Mouse (Mus musculus): ENCODE data around the gene Chchd4. TPM values are rescaled to one million over a fixed set of nuclear protein-coding genes. Genes with fewer than 3 reads are reported as not detected.
"Not testable (repeated sequence)": the region's sequence is repeated elsewhere in the genome, so short reads cannot be mapped to it uniquely, and the experiment has no call there.

Gene Chchd4
- polyA plus RNA-seq, 1 experiment from 2014 or later, result 30.2 TPM

- peaks cover 23% of the 10 kb centered on the region for H3K4me1 ChIP-seq
- not testable (repeated sequence) for H3K4me2 ChIP-seq; H3K9ac ChIP-seq; H3K4me3 ChIP-seq (replicated peaks); H3K9me3 ChIP-seq (replicated peaks); H3K27ac ChIP-seq; H3K27me3 ChIP-seq; ATAC-seq (replicated peaks; ENCODE audit: low FRiP score)
- peaks cover 29% of the 10 kb centered on the region for H3K36me3 ChIP-seq
- WGBS, result 89% methylated on average over 3 of the region's 3 CpGs
Observed at GRCm38 (mm10) chr6:91471427-91471826, 1.9 kb downstream of the Chchd4 start.

- Histone ChIP-seq H3K9me3 (replicated peaks) (no peaks in the 10 kb centered on the region), H3K4me2 (no peak overlapping the region), H3K27me3 (no peaks in the 10 kb centered on the region), H3K9ac (no peak overlapping the region), H3K27ac (no peak overlapping the region), H3K4me3 (replicated peaks) (no peak overlapping the region), H3K4me1 (peaks cover 23% of the 10 kb centered on the region), H3K36me3 (peaks cover 35% of the 10 kb centered on the region)
- WGBS, result 81% methylated on average over 2 of the region's 2 CpGs
- no peak for ATAC-seq (replicated peaks; ENCODE audit: low FRiP score)
Observed at GRCm38 (mm10) chr6:91470712-91471111, 2.6 kb downstream of the Chchd4 start.

GRCm38 (mm10) chr6:91467106-91467505, 6.2 kb downstream of the Chchd4 start:
- no peak for ATAC-seq (replicated peaks; ENCODE audit: low FRiP score)
- Histone ChIP-seq H3K4me1 (peaks cover 6% of the 10 kb centered on the region), H3K9ac (no peak overlapping the region), H3K27me3 (no peaks in the 10 kb centered on the region), H3K9me3 (replicated peaks) (no peaks in the 10 kb centered on the region), H3K4me3 (replicated peaks) (no peak overlapping the region), H3K4me2 (no peak overlapping the region), H3K36me3 (peaks cover 68% of the 10 kb centered on the region), H3K27ac (no peak overlapping the region)
- WGBS, result 81% methylated on average over 1 of the region's 1 CpGs

- 89% methylated on average over 2 of the region's 2 CpGs for WGBS
- H3K4me1 ChIP-seq, result no peaks in the 10 kb centered on the region
- no peaks in the 10 kb centered on the region for H3K9me3 ChIP-seq (replicated peaks)
- peaks cover 68% of the 10 kb centered on the region for H3K36me3 ChIP-seq
- no peak overlapping the region for H3K27ac ChIP-seq
- no peak for ATAC-seq (replicated peaks; ENCODE audit: low FRiP score)
- H3K27me3 ChIP-seq, result no peaks in the 10 kb centered on the region
- no peak overlapping the region for H3K4me3 ChIP-seq (replicated peaks)
- no peak overlapping the region for H3K4me2 ChIP-seq
- H3K9ac ChIP-seq, result no peak overlapping the region
Observed at GRCm38 (mm10) chr6:91465756-91466155, 7.6 kb downstream of the Chchd4 start.

GRCm38 (mm10) chr6:91459471-91459870, 13.9 kb downstream of the Chchd4 start:
- 93% methylated on average over 1 of the region's 1 CpGs for WGBS
- no peaks in the 10 kb centered on the region for H3K27me3 ChIP-seq
- no peak for ATAC-seq (replicated peaks; ENCODE audit: low FRiP score)
- no peaks in the 10 kb centered on the region for H3K4me1 ChIP-seq
- no peak overlapping the region for H3K4me2 ChIP-seq
- no peaks in the 10 kb centered on the region for H3K9me3 ChIP-seq (replicated peaks)
- peaks cover 21% of the 10 kb centered on the region for H3K36me3 ChIP-seq
- no peak overlapping the region for H3K4me3 ChIP-seq (replicated peaks)
- H3K27ac ChIP-seq, result no peak overlapping the region
- H3K9ac ChIP-seq, result no peak overlapping the region

GRCm38 (mm10) chr6:91454546-91454945, 18.8 kb downstream of the Chchd4 start:
- ATAC-seq (replicated peaks; ENCODE audit: low FRiP score), result no peak; the same call in 1 of the 2 replicates
- 42% methylated on average over 5 of the region's 5 CpGs for WGBS
- no peaks in the 10 kb centered on the region for H3K9me3 ChIP-seq (replicated peaks)
- no peak overlapping the region for H3K27ac ChIP-seq
- no peaks in the 10 kb centered on the region for H3K36me3 ChIP-seq
- H3K4me3 ChIP-seq (replicated peaks), result no peak overlapping the region
- H3K27me3 ChIP-seq, result no peaks in the 10 kb centered on the region
- no peak overlapping the region for H3K4me2 ChIP-seq
- no peak overlapping the region for H3K9ac ChIP-seq
- H3K4me1 ChIP-seq, result no peaks in the 10 kb centered on the region

GRCm38 (mm10) chr6:91452056-91452455, 21.3 kb downstream of the Chchd4 start:
- 70% methylated on average over 1 of the region's 1 CpGs for WGBS
- H3K27me3 ChIP-seq, result peaks cover 10% of the 10 kb centered on the region; the same call in 1 of the 2 replicates

GRCm38 (mm10) chr6:91449472-91450225, 23.7 kb downstream of the Chchd4 start:
- Histone ChIP-seq H3K4me3 (replicated peaks) (no peak overlapping the region), H3K9me3 (replicated peaks) (no peaks in the 10 kb centered on the region), H3K4me1 (no peaks in the 10 kb centered on the region), H3K4me2 (no peak overlapping the region), H3K27ac (no peak overlapping the region), H3K36me3 (no peaks in the 10 kb centered on the region), H3K27me3 (peaks cover 10% of the 10 kb centered on the region; the same call in 1 of the 2 replicates), H3K9ac (no peak overlapping the region)
- ATAC-seq (replicated peaks; ENCODE audit: low FRiP score), result no peak
- WGBS, result 60% methylated on average over 3 of the region's 3 CpGs

More at GRCm38 (mm10) chr6:91452056-91452455, 21.3 kb downstream of the Chchd4 start:
- Histone ChIP-seq H3K4me3 (replicated peaks) (no peak overlapping the region), H3K9ac (no peak overlapping the region), H3K4me1 (no peaks in the 10 kb centered on the region), H3K9me3 (replicated peaks) (no peaks in the 10 kb centered on the region), H3K4me2 (no peak overlapping the region), H3K36me3 (no peaks in the 10 kb centered on the region), H3K27ac (no peak overlapping the region)
- no peak for ATAC-seq (replicated peaks; ENCODE audit: low FRiP score)

GRCm38 (mm10) chr6:91445316-91445715, 28.0 kb downstream of the Chchd4 start:
- Histone ChIP-seq H3K36me3 (no peaks in the 10 kb centered on the region), H3K9ac (no peak overlapping the region), H3K27ac (no peak overlapping the region), H3K4me2 (no peak overlapping the region), H3K4me1 (peaks cover 9% of the 10 kb centered on the region), H3K9me3 (replicated peaks) (no peaks in the 10 kb centered on the region), H3K27me3 (peaks cover 10% of the 10 kb centered on the region; the same call in 1 of the 2 replicates), H3K4me3 (replicated peaks) (no peak overlapping the region)
- 70% methylated on average over 3 of the region's 3 CpGs for whole genome bisulfite sequencing
- ATAC-seq (replicated peaks; ENCODE audit: low FRiP score), result no peak

GRCm38 (mm10) chr6:91441145-91441662, 32.1 kb downstream of the Chchd4 start:
- Histone ChIP-seq H3K4me2 (peak overlapping the region; percentile 93), H3K36me3 (no peaks in the 10 kb centered on the region), H3K27me3 (peaks cover 25% of the 10 kb centered on the region), H3K27ac (peak overlapping the region; percentile 64), H3K9me3 (replicated peaks) (no peaks in the 10 kb centered on the region), H3K9ac (peak overlapping the region; percentile 69), H3K4me1 (peaks cover 11% of the 10 kb centered on the region), H3K4me3 (replicated peaks) (peak overlapping the region; percentile 71)
- ATAC-seq (replicated peaks; ENCODE audit: low FRiP score), result peak; percentile 65
- 3% methylated on average over 19 of the region's 19 CpGs for WGBS

GRCm38 (mm10) chr6:91440474-91441144, 32.7 kb downstream of the Chchd4 start:
- ATAC-seq (replicated peaks; ENCODE audit: low FRiP score), result peak; percentile 95

GRCm38 (mm10) chr6:91424151-91424550, 49.2 kb downstream of the Chchd4 start:
- no peak overlapping the region for H3K27ac ChIP-seq
- H3K4me1 ChIP-seq, result no peaks in the 10 kb centered on the region
- no peak for ATAC-seq (replicated peaks; ENCODE audit: low FRiP score)
- no peak overlapping the region for H3K4me2 ChIP-seq
- no peak overlapping the region for H3K9ac ChIP-seq
- H3K36me3 ChIP-seq, result no peaks in the 10 kb centered on the region
- no peaks in the 10 kb centered on the region for H3K9me3 ChIP-seq (replicated peaks)
- 48% methylated on average over 4 of the region's 4 CpGs for WGBS
- peaks cover 17% of the 10 kb centered on the region for H3K27me3 ChIP-seq
- no peak overlapping the region for H3K4me3 ChIP-seq (replicated peaks)

More at GRCm38 (mm10) chr6:91440474-91441144, 32.7 kb downstream of the Chchd4 start:
- H3K4me3 ChIP-seq (replicated peaks), result peak overlapping the region; percentile 71
- peaks cover 11% of the 10 kb centered on the region for H3K4me1 ChIP-seq
- peak overlapping the region; percentile 69 for H3K9ac ChIP-seq
- WGBS, result 2% methylated on average over 30 of the region's 30 CpGs
- H3K27me3 ChIP-seq, result peaks cover 31% of the 10 kb centered on the region
- peak overlapping the region; percentile 93 for H3K4me2 ChIP-seq
- peak overlapping the region; percentile 64 for H3K27ac ChIP-seq
- no peaks in the 10 kb centered on the region for H3K36me3 ChIP-seq
- H3K9me3 ChIP-seq (replicated peaks), result no peaks in the 10 kb centered on the region

Measured in kidney, embryonic 15.5 days (tissue).